Mouse (Mus musculus): Measurements from ENCODE around the gene Zfp2.

DNA sequence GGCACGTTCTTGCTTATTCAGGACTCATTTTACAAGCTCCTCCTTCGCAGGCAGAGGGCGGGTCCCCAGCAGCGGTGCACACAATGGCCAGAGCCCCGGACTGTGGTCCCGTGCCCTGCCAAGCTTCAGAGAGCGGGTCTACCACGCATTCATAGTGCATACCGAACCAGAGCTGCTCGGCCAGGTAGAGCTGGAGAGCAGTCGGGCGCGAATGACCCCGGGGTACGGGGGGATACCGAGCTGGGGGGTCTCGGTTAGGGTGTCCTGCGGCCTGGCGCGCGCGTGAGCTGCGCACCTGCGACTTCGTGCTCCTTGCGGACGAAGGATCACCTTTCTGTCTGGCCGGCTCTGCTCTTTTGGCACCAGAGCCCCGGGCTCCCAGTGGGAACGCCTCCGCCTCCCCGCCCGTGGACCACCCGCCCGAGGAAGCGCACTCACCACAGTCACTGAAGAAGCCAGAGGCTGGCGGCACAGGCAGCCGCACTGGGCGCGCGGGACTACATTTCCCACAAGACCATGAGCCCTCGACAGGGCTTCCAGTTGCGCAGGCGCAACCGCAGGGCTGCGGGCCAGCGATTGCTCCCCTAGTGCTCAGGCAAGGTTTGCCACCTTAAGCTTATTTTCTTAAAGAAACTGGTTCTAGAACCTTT lies at the start of gene Zfp2:
- peak; percentile 75 for TF ChIP-seq CTCF (IDR thresholded peaks at IDR 0.05)
- no peak for TF ChIP-seq EP300 (IDR thresholded peaks at IDR 0.05)
